Mouse (Mus musculus) kidney, adult 2 months (tissue): Measurements from ENCODE around the gene Slc13a3. TPM values are rescaled to one million over a fixed set of nuclear protein-coding genes. Genes with fewer than 3 reads are reported as not detected.

Source experiments
- DNase-seq: peaks from one replicate; pipeline ENCODE4 v3.0.0; 2021
- H3K27ac ChIP-seq: fragments of 200-500 bp; 2 replicates; pipeline ENCODE4 v1.5.1; 2012; ENCODE audit warnings: low read depth, low read length, control low read depth, inconsistent platforms; ENCODE audit not compliant: insufficient read depth
- H3K27me3 ChIP-seq: fragments of 200-500 bp; replicated peaks from 2 replicates; pipeline ENCODE4 v1.6.1; 2012; ENCODE audit warnings: mild to moderate bottlenecking, moderate library complexity, low read length, inconsistent platforms; ENCODE audit not compliant: control insufficient read depth, insufficient read depth
- H3K36me3 ChIP-seq: fragments of 200-500 bp; 2 replicates; pipeline ENCODE4 v1.6.1; 2012; ENCODE audit warnings: mild to moderate bottlenecking, moderate library complexity, low read length, inconsistent platforms; ENCODE audit not compliant: control insufficient read depth, insufficient read depth
- H3K4me1 ChIP-seq: fragments of 200-500 bp; 2 replicates; pipeline ENCODE4 v1.6.1; 2011; ENCODE audit warnings: low read length; ENCODE audit not compliant: control insufficient read depth, insufficient read depth
- H3K4me3 ChIP-seq: fragments of 200-500 bp; 2 replicates; pipeline ENCODE4 v1.5.1; 2011; ENCODE audit warnings: mild to moderate bottlenecking, low read depth, low read length, control low read depth; ENCODE audit not compliant: insufficient read depth
- CTCF ChIP-seq: fragments of 200-500 bp; conservative IDR thresholded peaks from 2 replicates; pipeline ENCODE4 v1.5.1; 2011; ENCODE audit warnings: low read depth, mild to moderate bottlenecking, control low read depth, low read length, moderate library complexity, mixed read lengths; ENCODE audit not compliant: insufficient read depth, insufficient read length
- POLR2A ChIP-seq: fragments of 200-500 bp; IDR thresholded peaks from one replicate; pipeline ENCODE4 v1.6.1; 2011; ENCODE audit warnings: low read depth, low read length, control low read depth
- WGBS: fragments of 180-500 bp; shearing (Covaris S2); methylation state at CpG from one replicate; pipeline ENCODE4 v1.1.7; 2018; 5-methylcytosine and 5-hydroxymethylcytosine counted together
- polyA plus RNA-seq: library from polyadenylated mRNA; depleted of rRNA; stranded (reverse); fragments of >200 nt; gene quantifications from 2 replicates; pipeline ENCODE4 v1.2.3, GENCODE M21; 2012

Gene Slc13a3
- polyA plus RNA-seq, 1 experiment: 584 TPM

DNA sequence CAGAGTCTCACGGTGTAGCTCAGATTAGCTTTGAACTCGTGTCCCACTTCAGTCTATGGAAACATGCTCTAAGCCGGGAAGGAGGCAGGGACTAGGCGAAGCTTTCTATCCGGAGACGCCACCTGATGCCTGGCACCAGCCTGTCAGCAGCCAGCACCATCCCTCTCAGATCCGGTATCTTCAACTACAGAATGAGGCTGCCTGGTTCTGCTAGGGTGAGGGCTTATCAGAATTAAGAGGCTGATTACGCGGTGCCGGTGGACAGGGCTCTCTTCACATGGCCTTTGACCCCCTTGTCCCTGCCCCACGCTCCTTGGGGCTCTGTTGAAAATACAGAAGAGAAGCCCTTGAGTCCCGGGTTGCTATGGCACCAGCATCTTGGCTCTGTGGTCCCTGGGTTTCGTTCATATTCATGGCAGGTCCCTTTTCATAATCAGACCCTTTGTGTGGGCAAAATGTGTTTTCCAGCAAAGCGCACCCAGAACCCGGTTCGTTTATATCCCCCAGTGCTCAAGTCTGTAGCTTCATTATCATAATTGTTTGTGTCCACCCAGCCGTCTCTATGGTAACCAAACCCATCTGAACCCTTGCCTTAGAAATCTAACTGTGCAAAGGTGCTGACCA lies 20.7 kb upstream of the Slc13a3 start:
- WGBS: 29% methylated on average over 17 of the region's 17 CpGs
- DNase-seq: no peak
- Histone ChIP-seq H3K4me3 (peak overlapping the region; percentile 80), H3K27me3 (no peaks in the 10 kb centered on the region), H3K27ac (peak overlapping the region; percentile 36), H3K36me3 (no peaks in the 10 kb centered on the region), H3K4me1 (peaks cover 6% of the 10 kb centered on the region; the same call in 1 of the 2 replicates)
- no peak for TF ChIP-seq POLR2A
- no peak for TF ChIP-seq CTCF

DNA sequence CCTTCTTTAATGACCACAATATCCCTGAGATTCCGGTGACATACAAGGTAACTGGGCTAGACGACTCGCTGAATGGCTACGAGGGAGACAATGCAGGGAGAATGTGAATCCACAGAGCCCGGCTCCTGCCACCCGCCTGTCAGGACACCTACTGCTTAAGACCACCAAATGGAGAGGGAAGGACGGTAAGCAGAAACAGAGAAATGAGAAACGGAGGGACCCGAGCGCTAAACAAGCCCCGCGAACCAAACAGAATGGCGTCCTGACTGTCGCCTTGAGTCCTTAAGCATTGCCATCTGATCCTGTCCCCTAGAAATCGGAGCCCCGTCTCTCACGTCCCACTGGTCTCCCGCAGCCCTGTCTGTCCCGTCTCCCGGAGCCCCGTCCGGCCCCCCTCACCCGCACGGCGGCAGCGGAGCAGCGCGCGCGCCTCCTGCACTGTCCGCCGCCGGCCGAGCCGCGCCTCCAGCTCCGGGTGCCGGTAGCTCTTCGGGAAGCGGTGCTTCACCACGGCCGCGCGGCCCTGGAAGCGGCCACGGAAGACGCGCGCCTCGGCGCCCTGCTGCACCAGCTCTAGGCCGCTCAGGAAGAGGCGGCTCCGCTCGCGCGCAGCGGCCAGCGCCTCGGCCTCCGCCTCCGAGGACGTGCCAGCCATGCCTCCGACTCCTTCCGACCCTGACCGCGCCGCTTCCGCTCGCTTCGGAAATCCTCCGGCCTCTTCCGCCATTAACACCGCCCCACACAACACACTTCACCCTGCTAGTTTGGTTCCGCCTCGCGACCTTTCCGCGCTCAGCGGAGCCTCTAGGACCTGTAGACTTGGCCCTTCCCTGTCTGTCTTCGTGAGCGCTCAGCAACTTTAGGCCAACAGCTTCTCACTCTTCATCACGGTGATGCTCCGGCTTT lies 19.9 kb upstream of the Slc13a3 start, which contains the start of gene Trp53rka:
Trp53rka (minus strand) TSS at position 677 of the 906 bp plus-strand sequence.
- peak; percentile 90 for DNase-seq
- no peaks in the 10 kb centered on the region for H3K27me3 ChIP-seq
- H3K27ac ChIP-seq: peak within 1 kb of the TSS; percentile 36
- H3K4me1 ChIP-seq: peaks cover 6% of the 10 kb centered on the region; the same call in 1 of the 2 replicates
- TF ChIP-seq CTCF (no peak), POLR2A (peak; percentile 59)
- peak within 1 kb of the TSS; percentile 80 for H3K4me3 ChIP-seq
- no peaks in the 10 kb centered on the region for H3K36me3 ChIP-seq
- under 1% methylated on average over 83 of the region's 84 CpGs for WGBS

DNA sequence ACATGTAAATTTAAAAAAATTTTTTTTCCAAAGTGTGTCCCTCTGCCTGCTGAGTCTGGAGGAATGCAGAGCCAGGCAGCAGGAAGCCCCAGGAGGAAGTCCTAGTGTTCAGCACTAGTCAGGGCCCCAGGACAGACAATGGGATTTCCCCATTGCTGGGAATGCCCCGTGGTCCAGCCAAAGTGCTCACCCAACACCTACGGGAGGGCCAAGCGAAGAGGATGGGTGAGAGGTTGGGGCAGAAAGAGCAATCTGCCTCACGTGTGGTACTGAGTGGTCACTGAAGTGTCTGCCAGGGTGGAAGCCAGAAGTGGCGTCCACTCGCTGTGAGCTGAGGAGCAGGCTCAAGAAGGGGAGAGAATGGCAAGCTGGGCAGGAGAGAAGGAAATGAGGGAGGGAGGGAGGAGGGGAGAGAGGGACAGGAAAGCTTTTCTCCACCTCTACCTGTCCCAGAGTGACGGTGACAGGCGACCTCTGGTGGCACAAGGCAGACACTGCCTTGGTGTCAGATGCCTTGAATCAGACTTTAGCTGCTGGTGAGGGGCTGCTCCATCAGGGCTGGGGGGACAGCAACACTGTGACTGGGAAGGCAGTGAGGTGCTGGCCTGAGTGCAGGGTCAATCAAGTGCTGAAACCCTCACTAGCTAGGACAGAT lies 14.0 kb upstream of the Slc13a3 start:
- peak; percentile 61 for DNase-seq
- H3K27ac ChIP-seq: no peak overlapping the region
- H3K4me3 ChIP-seq: no peak overlapping the region
- H3K36me3 ChIP-seq: no peaks in the 10 kb centered on the region
- no peaks in the 10 kb centered on the region for H3K27me3 ChIP-seq
- no peak for TF ChIP-seq POLR2A
- TF ChIP-seq CTCF: peak; percentile 99; the same call in 1 of the 2 replicates
- 22% methylated on average over 8 of the region's 8 CpGs for WGBS
- peaks cover 3% of the 10 kb centered on the region; the same call in 1 of the 2 replicates for H3K4me1 ChIP-seq

DNA sequence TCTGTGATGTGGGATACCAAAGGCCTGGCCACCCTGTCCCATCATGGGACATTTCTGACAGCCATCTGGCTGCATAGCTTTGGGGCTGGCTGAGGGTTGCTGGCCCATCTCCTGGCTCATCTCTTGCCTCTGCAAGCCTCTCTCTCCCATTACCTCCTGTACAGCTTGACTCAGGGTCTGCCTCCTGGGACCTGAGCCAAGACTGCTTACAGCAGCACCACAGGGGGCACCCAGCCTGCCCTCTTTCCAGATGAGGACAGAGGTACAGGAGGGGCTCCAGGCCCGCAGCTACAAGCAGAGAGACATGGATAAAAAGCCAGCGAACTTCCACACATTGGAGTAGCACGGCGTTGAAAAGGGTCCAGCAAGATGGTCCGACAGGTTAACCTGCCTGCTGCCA lies 13.4 kb upstream of the Slc13a3 start:
- DNase-seq: no peak
- H3K36me3 ChIP-seq: no peaks in the 10 kb centered on the region
- TF ChIP-seq CTCF (no peak), POLR2A (no peak)
- no peak overlapping the region for H3K4me3 ChIP-seq
- peaks cover 3% of the 10 kb centered on the region; the same call in 1 of the 2 replicates for H3K4me1 ChIP-seq
- no peak overlapping the region for H3K27ac ChIP-seq
- 79% methylated on average over 5 of the region's 5 CpGs for WGBS
- H3K27me3 ChIP-seq: no peaks in the 10 kb centered on the region

DNA sequence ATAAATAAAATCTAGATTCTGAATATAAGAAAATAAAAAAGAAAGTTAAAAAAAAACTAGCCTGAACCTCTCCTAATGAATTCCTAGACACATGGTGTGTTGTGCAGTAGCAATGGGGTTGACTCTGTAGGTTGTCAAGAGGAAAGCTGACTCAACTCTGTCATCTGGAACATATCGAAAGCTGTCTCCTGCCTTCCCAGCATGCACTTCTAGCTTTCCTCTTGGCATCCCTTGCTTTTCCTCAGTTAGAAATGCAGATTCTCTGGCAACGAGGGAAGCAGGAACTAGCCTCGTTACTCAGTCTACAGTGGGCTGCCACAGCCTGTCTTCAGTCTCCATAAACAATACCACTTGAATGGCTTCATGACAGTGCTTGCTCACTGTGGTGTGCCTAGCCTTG lies 12.8 kb upstream of the Slc13a3 start:
- TF ChIP-seq POLR2A (no peak), CTCF (no peak)
- Histone ChIP-seq H3K4me1 (peaks cover 3% of the 10 kb centered on the region; the same call in 1 of the 2 replicates), H3K27me3 (no peaks in the 10 kb centered on the region), H3K4me3 (no peak overlapping the region), H3K36me3 (no peaks in the 10 kb centered on the region), H3K27ac (no peak overlapping the region)
- no peak for DNase-seq
- WGBS: 70% methylated on average over 3 of the region's 3 CpGs

DNA sequence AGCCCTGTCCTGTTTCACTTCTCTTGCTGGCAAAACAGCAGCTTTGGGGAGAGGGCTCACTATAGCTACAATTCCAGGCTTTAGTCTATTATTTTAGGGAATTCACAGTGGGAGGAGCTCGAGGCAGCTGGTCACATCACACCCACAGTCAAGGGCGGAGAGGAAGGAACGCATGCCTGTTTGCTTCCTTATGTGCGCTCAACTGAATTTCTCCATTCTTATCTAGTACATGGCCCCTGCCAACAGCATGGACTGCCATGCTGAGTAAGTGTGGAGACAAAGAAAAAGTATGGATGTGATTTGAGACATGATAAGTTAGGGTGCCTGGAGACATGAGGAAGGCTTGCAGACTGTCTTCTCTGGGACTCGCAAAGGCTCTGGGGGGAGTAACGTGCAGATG lies 11.1 kb upstream of the Slc13a3 start:
- WGBS: 59% methylated on average over 6 of the region's 6 CpGs
- no peak for DNase-seq
- no peak overlapping the region for H3K27ac ChIP-seq
- no peak overlapping the region for H3K4me3 ChIP-seq
- H3K27me3 ChIP-seq: no peaks in the 10 kb centered on the region
- TF ChIP-seq POLR2A: no peak
- no peak for TF ChIP-seq CTCF
- no peaks in the 10 kb centered on the region for H3K36me3 ChIP-seq
- peaks cover 3% of the 10 kb centered on the region; the same call in 1 of the 2 replicates for H3K4me1 ChIP-seq

DNA sequence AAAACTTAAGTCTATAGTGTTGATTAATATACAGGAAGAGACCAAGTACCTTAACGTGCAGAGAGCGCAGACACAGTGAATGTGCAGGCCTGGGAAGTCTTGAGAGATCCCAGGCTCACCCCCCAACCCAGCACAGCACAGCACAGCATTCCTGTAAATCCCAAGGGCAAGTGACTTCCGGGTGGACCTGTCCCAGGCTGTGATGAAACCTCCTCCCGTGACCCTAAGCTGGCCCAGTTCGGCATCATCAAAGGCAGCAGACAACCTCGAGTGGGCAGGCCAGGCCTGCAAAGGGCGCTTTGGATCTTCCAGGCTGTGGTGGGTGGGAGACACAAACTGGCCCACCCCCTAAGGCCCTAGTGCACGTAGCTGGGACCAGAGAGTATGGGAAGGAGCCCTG lies 9.0 kb upstream of the Slc13a3 start:
- Histone ChIP-seq H3K27ac (no peak overlapping the region), H3K27me3 (no peaks in the 10 kb centered on the region), H3K4me3 (no peak overlapping the region), H3K4me1 (peaks cover 2% of the 10 kb centered on the region; the same call in 1 of the 2 replicates), H3K36me3 (no peaks in the 10 kb centered on the region)
- no peak for TF ChIP-seq CTCF
- no peak for TF ChIP-seq POLR2A
- WGBS: 63% methylated on average over 8 of the region's 8 CpGs
- DNase-seq: no peak
